Mouse (Mus musculus) liver, embryonic 14.5 days (tissue): Measurements from ENCODE around the gene Crybb1.

Source experiments
- CTCF ChIP-seq: IDR thresholded peaks from 2 replicates; pipeline ENCODE4 v1.5.1; 2016; ENCODE audit warnings: antibody characterized with exemption, low read depth, control low read depth
- EP300 ChIP-seq: IDR thresholded peaks from 2 replicates; pipeline ENCODE4 v1.6.1; 2016; ENCODE audit warnings: antibody characterized with exemption, low read depth

- TF ChIP-seq CTCF = no peak
- no peak for TF ChIP-seq EP300
Observed at GRCm38 (mm10) chr5:112289236-112289635, 33.6 kb downstream of the Crybb1 start.
